Mouse (Mus musculus) hindbrain, postnatal 0 days (tissue): ENCODE measurements around the gene Sema4g. TPM values are rescaled to one million over a fixed set of nuclear protein-coding genes. Genes with fewer than 3 reads are reported as not detected.

Experiments
- ATAC-seq: fragments of 200-750 bp; cut with Nextera tagmentation; 2 replicates; pipeline ENCODE4 v1.8.0; 2017; ENCODE audit warnings: mild to moderate bottlenecking, moderate TSS enrichment, moderate library complexity
- DNase-seq: peaks from one replicate; pipeline ENCODE4 v3.0.0-alpha.2; 2015; ENCODE audit warnings: low spot score
- H3K27ac ChIP-seq: fragments of 300-500 bp; sonication (generic); 2 replicates; pipeline ENCODE4 v1.5.1; 2014; ENCODE audit warnings: mild to moderate bottlenecking
- H3K27me3 ChIP-seq: fragments of 300-500 bp; sonication (generic); 2 replicates; pipeline ENCODE4 v1.6.1; 2014; ENCODE audit warnings: low read length, mixed read lengths; ENCODE audit not compliant: insufficient read depth
- H3K36me3 ChIP-seq: fragments of 300-500 bp; sonication (generic); 2 replicates; pipeline ENCODE4 v1.6.1; 2014; ENCODE audit warnings: low read length, mixed read lengths; ENCODE audit not compliant: insufficient read depth
- H3K4me1 ChIP-seq: fragments of 300-500 bp; sonication (generic); 2 replicates; pipeline ENCODE4 v1.6.1; 2014; ENCODE audit warnings: antibody characterized with exemption, low read length, mixed read lengths; ENCODE audit not compliant: insufficient read depth
- H3K4me2 ChIP-seq: fragments of 300-500 bp; sonication (generic); 2 replicates; pipeline ENCODE4 v1.6.1; 2014; ENCODE audit warnings: low read depth, mild to moderate bottlenecking, low read length, moderate library complexity, mixed read lengths
- H3K4me3 ChIP-seq: fragments of 300-500 bp; sonication (generic); 2 replicates; pipeline ENCODE4 v1.5.1; 2014; ENCODE audit warnings: low read length
- H3K9ac ChIP-seq: fragments of 300-500 bp; sonication (generic); replicated peaks from 2 replicates; pipeline ENCODE4 v1.6.1; 2014; ENCODE audit warnings: mild to moderate bottlenecking, low read length, moderate library complexity, mixed read lengths
- H3K9me3 ChIP-seq: fragments of 300-500 bp; sonication (generic); 2 replicates; pipeline ENCODE4 v1.6.1; 2016; ENCODE audit warnings: low read length, mixed read lengths
- CTCF ChIP-seq: IDR thresholded peaks from 2 replicates; pipeline ENCODE4 v1.5.1; 2016; ENCODE audit warnings: antibody characterized with exemption, control low read depth, low read depth
- WGBS: fragments of 180-500 bp; shearing (Covaris S2); extraction: QIAGEN DNeasy Blood & Tissue Kit; methylation state at CpG from one replicate; pipeline ENCODE4 v1.1.7; 2014; 5-methylcytosine and 5-hydroxymethylcytosine counted together
- polyA plus RNA-seq: library from polyadenylated mRNA; unstranded; fragments of >200 nt; fragmentation: Nextera tagmentation; extraction: Ambion mirVana; gene quantifications from 2 replicates; pipeline ENCODE4 v1.2.1, GENCODE M21; 2015
- total RNA-seq: library from RNA; depleted of rRNA; stranded (reverse); fragments of >200 nt; gene quantifications from 2 replicates; pipeline ENCODE4 v1.2.3, GENCODE M21; 2014

Gene Sema4g
- total and polyA plus RNA-seq, 2 experiments from 2014 or later = 14.2 to 66.9 TPM

DNA sequence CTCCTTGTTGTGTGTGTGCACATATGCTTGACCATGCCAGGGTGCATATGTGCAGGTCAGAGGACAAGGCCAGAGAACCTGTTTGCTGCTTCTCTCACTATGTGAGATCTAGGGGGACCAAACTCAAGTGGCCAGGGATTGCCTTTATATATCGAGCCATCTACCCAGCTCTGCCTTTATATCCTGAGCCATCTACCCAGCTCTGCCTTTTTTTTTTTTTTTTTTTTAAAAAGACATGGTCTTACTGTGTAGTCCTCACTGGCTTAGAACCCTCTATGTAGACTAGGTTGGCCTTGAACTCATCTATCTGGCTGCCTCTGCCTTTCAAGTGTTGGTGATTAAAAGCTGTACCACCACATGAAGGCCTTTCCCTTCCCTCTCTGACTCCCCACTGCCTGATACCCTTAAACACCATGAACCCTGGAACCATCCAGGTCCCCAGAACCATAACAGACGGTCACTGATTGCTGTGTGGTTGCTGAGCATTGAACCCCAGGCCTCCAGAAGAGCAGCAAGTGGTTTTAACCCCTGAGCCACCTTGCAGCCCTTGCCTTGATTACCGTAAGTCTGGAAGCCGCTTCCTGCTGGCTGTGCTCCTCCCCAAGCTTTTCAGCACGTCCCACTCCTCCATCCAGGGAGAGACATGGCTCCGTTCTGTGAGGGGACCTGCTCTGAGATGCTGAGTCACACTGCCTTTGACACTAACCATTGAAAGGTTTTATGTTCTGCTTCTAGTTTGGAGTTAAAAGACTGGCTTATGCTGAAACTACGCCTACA lies 15.0 kb downstream of the Sema4g start:
- Histone ChIP-seq H3K4me2 (no peak overlapping the region), H3K27me3 (no peaks in the 10 kb centered on the region), H3K4me1 (peaks cover 14% of the 10 kb centered on the region), H3K36me3 (peaks cover 17% of the 10 kb centered on the region), H3K4me3 (no peak overlapping the region), H3K9ac (no peak overlapping the region), H3K27ac (no peak overlapping the region), H3K9me3 (no peaks in the 10 kb centered on the region)
- ATAC-seq (no peak), DNase-seq (no peak)
- 84% methylated on average over 7 of the region's 7 CpGs for WGBS
- no peak for TF ChIP-seq CTCF

GRCm38 (mm10) chr19:45005444-45005843 lies 16.5 kb downstream of the Sema4g start, which contains the start of gene Twnk:
Gene Twnk (plus strand): TSS chr19:45005663.
- 0 out of 2 replicates have a peak, but pooled peaks have one; percentile 1 for ATAC-seq
- Histone ChIP-seq H3K36me3 (peaks cover 22% of the 10 kb centered on the region), H3K27me3 (no peaks in the 10 kb centered on the region), H3K9ac (peak within 1 kb of the TSS; percentile 73), H3K4me3 (peak within 1 kb of the TSS; percentile 71), H3K4me2 (peak within 1 kb of the TSS; percentile 93), H3K27ac (peak within 1 kb of the TSS; percentile 81), H3K4me1 (peaks cover 14% of the 10 kb centered on the region), H3K9me3 (no peaks in the 10 kb centered on the region)
- WGBS = 10% methylated on average over 16 of the region's 16 CpGs
- DNase-seq = peak; percentile 48
- no peak for TF ChIP-seq CTCF

DNA sequence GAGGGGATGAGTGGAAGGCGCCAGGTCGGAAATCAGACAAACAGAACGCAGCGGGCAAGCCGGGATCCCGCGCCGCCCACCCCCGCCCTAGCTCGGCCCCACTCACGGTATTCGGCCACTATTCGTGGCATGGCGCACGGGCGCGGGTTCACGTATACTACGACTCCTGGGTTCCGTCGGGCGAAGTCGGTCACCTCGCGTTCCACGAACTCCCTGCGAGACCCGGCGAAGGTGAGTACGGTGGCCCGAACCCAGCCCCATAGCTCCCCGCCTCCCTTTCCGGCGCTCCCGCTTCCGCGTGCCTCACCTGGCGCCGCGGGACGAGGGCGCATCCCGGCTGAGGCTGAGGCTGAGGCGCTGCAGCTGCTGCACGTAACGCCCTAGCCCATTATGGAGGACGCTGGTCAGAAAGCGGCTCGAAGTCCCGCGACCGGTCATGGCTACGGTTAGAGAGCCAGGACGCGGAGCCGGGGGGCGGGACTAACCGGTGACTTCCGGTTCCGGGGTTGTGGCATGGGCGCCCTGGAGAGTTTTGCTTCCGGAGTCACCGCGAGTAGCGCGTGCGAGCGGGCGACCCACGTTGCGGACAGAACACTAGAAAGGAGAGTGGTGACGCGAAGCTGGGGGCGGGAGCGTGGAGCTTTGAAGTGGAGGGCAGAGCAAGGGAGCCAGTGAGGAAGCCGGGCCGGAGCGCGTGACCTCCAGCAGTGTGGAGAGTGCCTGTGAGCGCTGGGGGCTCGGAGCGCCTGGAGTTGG lies 17.2 kb downstream of the Sema4g start, which contains the start of gene Mrpl43:
Gene Mrpl43 (minus strand): TSS at position 486 of the 756 bp plus-strand sequence.
- WGBS = 2% methylated on average over 81 of the region's 82 CpGs
- H3K9ac ChIP-seq = peak within 1 kb of the TSS; percentile 73
- peak; percentile 97 for DNase-seq
- ATAC-seq = peak; percentile 95
- peaks cover 14% of the 10 kb centered on the region for H3K4me1 ChIP-seq
- H3K36me3 ChIP-seq = peaks cover 27% of the 10 kb centered on the region
- H3K4me3 ChIP-seq = peak within 1 kb of the TSS; percentile 71
- no peaks in the 10 kb centered on the region for H3K9me3 ChIP-seq
- peak within 1 kb of the TSS; percentile 81 for H3K27ac ChIP-seq
- no peaks in the 10 kb centered on the region for H3K27me3 ChIP-seq
- peak within 1 kb of the TSS; percentile 93 for H3K4me2 ChIP-seq
- peak; percentile 20 for TF ChIP-seq CTCF

- H3K27me3 ChIP-seq = no peaks in the 10 kb centered on the region
- no peaks in the 10 kb centered on the region for H3K9me3 ChIP-seq
- H3K4me2 ChIP-seq = peak overlapping the region; percentile 93
- WGBS = 41% methylated on average over 17 of the region's 17 CpGs
- ATAC-seq = no peak
- DNase-seq = no peak
- H3K27ac ChIP-seq = peak overlapping the region; percentile 81
- TF ChIP-seq CTCF = no peak
- H3K36me3 ChIP-seq = peaks cover 27% of the 10 kb centered on the region
- H3K4me3 ChIP-seq = peak overlapping the region; percentile 71
- peaks cover 14% of the 10 kb centered on the region for H3K4me1 ChIP-seq
- H3K9ac ChIP-seq = peak overlapping the region; percentile 73
Measured at GRCm38 (mm10) chr19:45007021-45007420, 18.1 kb downstream of the Sema4g start.

GRCm38 (mm10) chr19:45007425-45008191 lies 18.7 kb downstream of the Sema4g start:
- no peak for TF ChIP-seq CTCF
- no peaks in the 10 kb centered on the region for H3K27me3 ChIP-seq
- peaks cover 24% of the 10 kb centered on the region for H3K36me3 ChIP-seq
- H3K4me3 ChIP-seq = peak overlapping the region; percentile 71; the same call in 1 of the 2 replicates
- peaks cover 14% of the 10 kb centered on the region for H3K4me1 ChIP-seq
- peak overlapping the region; percentile 93 for H3K4me2 ChIP-seq
- WGBS = 85% methylated on average over 20 of the region's 20 CpGs
- DNase-seq (no peak), ATAC-seq (no peak)
- peak overlapping the region; percentile 81; the same call in 1 of the 2 replicates for H3K27ac ChIP-seq
- H3K9ac ChIP-seq = peak overlapping the region; percentile 73; the same call in 1 of the 2 replicates
- no peaks in the 10 kb centered on the region for H3K9me3 ChIP-seq

DNA sequence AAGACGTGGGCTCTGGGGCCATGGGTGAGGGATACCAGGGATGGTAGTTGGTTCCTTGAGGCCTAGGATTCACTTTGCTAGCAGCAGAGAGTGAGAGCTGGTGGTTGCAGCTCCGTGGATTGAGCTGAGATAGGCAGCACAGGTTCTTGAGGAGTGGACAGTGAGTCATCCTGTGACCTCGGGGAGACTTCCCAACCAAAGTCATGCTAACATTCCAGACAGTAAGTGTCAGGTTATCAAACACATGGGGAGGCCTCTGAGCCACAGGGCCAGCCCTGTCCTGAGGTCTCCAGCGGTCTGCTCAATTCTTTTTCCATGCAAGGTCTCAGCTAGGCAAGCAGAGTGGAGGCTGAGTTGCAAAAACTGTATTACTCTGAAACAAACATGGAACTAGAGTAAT lies 21.7 kb downstream of the Sema4g start:
- WGBS = 88% methylated on average over 4 of the region's 4 CpGs

More for the DNA sequence above, 21.7 kb downstream of the Sema4g start:
- DNase-seq (no peak), ATAC-seq (no peak)
- TF ChIP-seq CTCF = no peak
- Histone ChIP-seq H3K9me3 (no peaks in the 10 kb centered on the region), H3K27ac (no peak overlapping the region), H3K9ac (no peak overlapping the region), H3K4me3 (no peak overlapping the region), H3K4me1 (peaks cover 14% of the 10 kb centered on the region), H3K36me3 (peaks cover 18% of the 10 kb centered on the region; the same call in 1 of the 2 replicates), H3K4me2 (no peak overlapping the region), H3K27me3 (no peaks in the 10 kb centered on the region; the same call in 1 of the 2 replicates)
